Mouse (Mus musculus): ENCODE measurements around the gene Samsn1. TPM values are rescaled to one million over a fixed set of nuclear protein-coding genes. Genes with fewer than 3 reads are reported as not detected.

Samsn1 gene
- total and polyA plus RNA-seq, 3 experiments: 0.62 to 0.76 (median 0.68) TPM

- peak in 1 of 2 experiments; percentile 50 for DNase-seq
- Histone ChIP-seq H3K36me3 (ENCODE audit: control insufficient read depth, insufficient read depth, low read length) (no peaks in the 10 kb centered on the region), H3K4me3 (no peak overlapping the region), H3K9ac (ENCODE audit: low read depth, low read length) (no peak overlapping the region), H3K4me1 (ENCODE audit: control insufficient read depth, insufficient read depth, low read length) (no peaks in the 10 kb centered on the region), H3K27me3 (ENCODE audit: control insufficient read depth, insufficient read depth, low read length) (no peaks in the 10 kb centered on the region), H3K27ac (no peak overlapping the region), H3K79me2 (replicated peaks; ENCODE audit: control insufficient read depth, insufficient read depth, low read length) (no peaks in the 10 kb centered on the region)
- intact Hi-C loops (cut with DNase I): no loop called here
- WGBS: 35% methylated on average over 8 of the region's 8 CpGs
- TF ChIP-seq EP300 (IDR thresholded peaks at IDR 0.05; ENCODE audit: insufficient read depth, low read depth, low read length) (no peak), CTCF (IDR thresholded peaks at IDR 0.05) (no peak), POLR2A (IDR thresholded peaks at IDR 0.05; ENCODE audit: insufficient read depth, low read depth, low read length) (no peak)
Observed at GRCm38 (mm10) chr16:75908635-75909494, 113.2 kb downstream of the Samsn1 start.

- WGBS: 46% methylated on average over 2 of the region's 2 CpGs
- H3K9ac ChIP-seq (ENCODE audit: low read depth, low read length): no peak overlapping the region
- no peaks in the 10 kb centered on the region for H3K27me3 ChIP-seq (ENCODE audit: control insufficient read depth, insufficient read depth, low read length)
- no peak overlapping the region for H3K27ac ChIP-seq
- H3K79me2 ChIP-seq (replicated peaks; ENCODE audit: control insufficient read depth, insufficient read depth, low read length): no peaks in the 10 kb centered on the region
- H3K36me3 ChIP-seq (ENCODE audit: control insufficient read depth, insufficient read depth, low read length): no peaks in the 10 kb centered on the region
- H3K4me3 ChIP-seq: no peak overlapping the region
- intact Hi-C loops (cut with DNase I): no loop called here
- H3K4me1 ChIP-seq (ENCODE audit: control insufficient read depth, insufficient read depth, low read length): no peaks in the 10 kb centered on the region
- DNase-seq: no peak
- TF ChIP-seq CTCF (IDR thresholded peaks at IDR 0.05) (no peak), POLR2A (IDR thresholded peaks at IDR 0.05; ENCODE audit: insufficient read depth, low read depth, low read length) (no peak), EP300 (IDR thresholded peaks at IDR 0.05; ENCODE audit: insufficient read depth, low read depth, low read length) (no peak)
Observed at GRCm38 (mm10) chr16:75906790-75907189, 115.3 kb downstream of the Samsn1 start.

DNA sequence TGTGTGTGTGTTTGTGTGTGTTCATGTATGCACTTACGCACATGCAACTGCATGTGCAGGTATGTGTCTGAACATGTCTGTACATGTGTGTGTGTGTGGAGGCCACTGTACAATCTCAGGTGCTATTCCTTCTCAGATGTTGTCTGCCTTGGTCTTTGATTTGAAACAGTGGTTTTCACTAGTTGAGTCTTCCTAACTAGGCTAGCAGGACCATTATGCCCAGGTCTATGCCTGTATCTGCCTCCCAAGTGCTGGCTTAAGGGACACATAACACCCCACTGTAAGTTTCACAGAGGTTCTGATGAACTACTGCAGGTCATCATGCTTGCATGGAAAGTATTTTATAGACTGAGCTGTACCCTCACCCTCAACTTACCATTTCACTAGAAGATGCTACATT lies 115.8 kb downstream of the Samsn1 start:
- Histone ChIP-seq H3K4me1 (ENCODE audit: control insufficient read depth, insufficient read depth, low read length) (no peaks in the 10 kb centered on the region), H3K27me3 (ENCODE audit: control insufficient read depth, insufficient read depth, low read length) (no peaks in the 10 kb centered on the region), H3K27ac (no peak overlapping the region), H3K36me3 (ENCODE audit: control insufficient read depth, insufficient read depth, low read length) (no peaks in the 10 kb centered on the region), H3K4me3 (no peak overlapping the region), H3K9ac (ENCODE audit: low read depth, low read length) (no peak overlapping the region), H3K79me2 (replicated peaks; ENCODE audit: control insufficient read depth, insufficient read depth, low read length) (no peaks in the 10 kb centered on the region)
- TF ChIP-seq POLR2A (IDR thresholded peaks at IDR 0.05; ENCODE audit: insufficient read depth, low read depth, low read length) (no peak), CTCF (IDR thresholded peaks at IDR 0.05) (no peak), EP300 (IDR thresholded peaks at IDR 0.05; ENCODE audit: insufficient read depth, low read depth, low read length) (no peak)
- WGBS: 97% methylated on average over 1 of the region's 1 CpGs
- DNase-seq: no peak
- intact Hi-C loops (cut with DNase I): no loop called here

DNA sequence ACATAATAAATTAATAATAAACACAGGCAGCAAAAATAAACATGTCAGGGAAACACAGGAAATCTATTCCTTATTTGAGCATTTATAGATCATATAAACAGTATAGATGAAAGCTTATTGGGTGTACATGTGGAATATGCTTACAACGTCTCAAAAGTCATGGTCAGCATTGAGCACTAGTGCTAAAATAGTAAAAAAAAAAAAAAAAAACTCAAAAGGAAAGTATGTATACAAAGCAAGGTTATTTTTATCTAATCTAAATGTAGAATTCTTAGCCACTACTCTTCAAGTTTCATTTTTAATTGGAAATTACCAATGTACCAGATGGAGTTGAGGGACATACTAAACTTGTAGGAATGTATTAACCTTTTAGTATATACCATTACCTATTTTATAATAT lies 116.8 kb downstream of the Samsn1 start:
- Histone ChIP-seq H3K27ac (no peak overlapping the region), H3K79me2 (replicated peaks; ENCODE audit: control insufficient read depth, insufficient read depth, low read length) (no peaks in the 10 kb centered on the region), H3K27me3 (ENCODE audit: control insufficient read depth, insufficient read depth, low read length) (no peaks in the 10 kb centered on the region), H3K36me3 (ENCODE audit: control insufficient read depth, insufficient read depth, low read length) (no peaks in the 10 kb centered on the region), H3K9ac (ENCODE audit: low read depth, low read length) (no peak overlapping the region), H3K4me3 (no peak overlapping the region), H3K4me1 (ENCODE audit: control insufficient read depth, insufficient read depth, low read length) (no peaks in the 10 kb centered on the region)
- intact Hi-C loops (cut with DNase I): no loop called here
- DNase-seq: no peak
- TF ChIP-seq EP300 (IDR thresholded peaks at IDR 0.05; ENCODE audit: insufficient read depth, low read depth, low read length) (no peak), CTCF (IDR thresholded peaks at IDR 0.05) (no peak), POLR2A (IDR thresholded peaks at IDR 0.05; ENCODE audit: insufficient read depth, low read depth, low read length) (no peak)
- 82% methylated on average over 1 of the region's 1 CpGs for WGBS

- no peak overlapping the region for H3K4me3 ChIP-seq
- H3K36me3 ChIP-seq (ENCODE audit: control insufficient read depth, insufficient read depth, low read length): no peaks in the 10 kb centered on the region
- H3K4me1 ChIP-seq (ENCODE audit: control insufficient read depth, insufficient read depth, low read length): no peaks in the 10 kb centered on the region
- DNase-seq: no peak
- H3K79me2 ChIP-seq (replicated peaks; ENCODE audit: control insufficient read depth, insufficient read depth, low read length): no peaks in the 10 kb centered on the region
- H3K27ac ChIP-seq: no peak overlapping the region
- TF ChIP-seq POLR2A (IDR thresholded peaks at IDR 0.05; ENCODE audit: insufficient read depth, low read depth, low read length): no peak
- no peak for TF ChIP-seq EP300 (IDR thresholded peaks at IDR 0.05; ENCODE audit: insufficient read depth, low read depth, low read length)
- TF ChIP-seq CTCF (IDR thresholded peaks at IDR 0.05): no peak
- intact Hi-C loops (cut with DNase I): no loop called here
- no peaks in the 10 kb centered on the region for H3K27me3 ChIP-seq (ENCODE audit: control insufficient read depth, insufficient read depth, low read length)
- no peak overlapping the region for H3K9ac ChIP-seq (ENCODE audit: low read depth, low read length)
- WGBS: 87% methylated on average over 4 of the region's 4 CpGs
Observed at GRCm38 (mm10) chr16:75904072-75904471, 118.0 kb downstream of the Samsn1 start.

DNA sequence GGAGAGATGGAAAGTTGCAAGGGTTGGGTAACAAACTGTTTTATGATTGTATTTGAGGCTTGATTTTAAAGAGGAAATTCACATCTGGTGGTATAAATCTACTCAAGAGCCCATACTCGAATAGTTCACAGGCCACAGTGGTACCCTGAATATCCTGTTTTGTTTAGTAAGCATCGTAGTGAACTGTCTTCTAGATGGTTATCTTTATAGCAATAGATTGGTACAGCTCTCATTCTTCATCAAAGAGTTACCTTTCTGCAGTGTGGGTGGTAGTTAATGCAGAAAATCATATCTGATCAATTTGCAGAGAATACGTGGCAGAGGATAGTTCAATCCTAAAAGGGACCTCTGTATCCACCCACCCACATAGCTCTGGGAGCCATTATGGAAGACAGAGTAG lies 119.1 kb downstream of the Samsn1 start:
- Histone ChIP-seq H3K79me2 (replicated peaks; ENCODE audit: control insufficient read depth, insufficient read depth, low read length) (no peaks in the 10 kb centered on the region), H3K4me1 (ENCODE audit: control insufficient read depth, insufficient read depth, low read length) (no peaks in the 10 kb centered on the region), H3K4me3 (no peak overlapping the region), H3K27ac (no peak overlapping the region), H3K36me3 (ENCODE audit: control insufficient read depth, insufficient read depth, low read length) (no peaks in the 10 kb centered on the region), H3K9ac (ENCODE audit: low read depth, low read length) (no peak overlapping the region), H3K27me3 (ENCODE audit: control insufficient read depth, insufficient read depth, low read length) (no peaks in the 10 kb centered on the region)
- TF ChIP-seq EP300 (IDR thresholded peaks at IDR 0.05; ENCODE audit: insufficient read depth, low read depth, low read length): no peak
- no peak for TF ChIP-seq CTCF (IDR thresholded peaks at IDR 0.05)
- no peak for TF ChIP-seq POLR2A (IDR thresholded peaks at IDR 0.05; ENCODE audit: insufficient read depth, low read depth, low read length)
- no peak for DNase-seq
- intact Hi-C loops (cut with DNase I): no loop called here
- 62% methylated on average over 3 of the region's 3 CpGs for WGBS
